Mouse (Mus musculus) brown adipose tissue, adult 24 weeks (tissue): ENCODE measurements around the gene Akap2. TPM values are rescaled to one million over a fixed set of nuclear protein-coding genes. Genes with fewer than 3 reads are reported as not detected.
A peak's percentile ranks its signal among the peaks of the same experiment; 100 is the strongest.

Experiments
- H3K27ac ChIP-seq: fragments of 200-500 bp; replicated peaks from 2 replicates; pipeline ENCODE4 v1.5.1; 2012; ENCODE audit warnings: low read depth, mild to moderate bottlenecking, low read length
- H3K4me1 ChIP-seq: fragments of 200-500 bp; 2 replicates; pipeline ENCODE4 v1.6.1; 2012; ENCODE audit warnings: low read length, mixed read lengths; ENCODE audit not compliant: control insufficient read depth, insufficient read depth, insufficient read length
- H3K4me3 ChIP-seq: fragments of 200-500 bp; 2 replicates; pipeline ENCODE4 v1.5.1; 2012; ENCODE audit warnings: low read depth, mild to moderate bottlenecking, low read length, moderate library complexity; ENCODE audit not compliant: insufficient read depth
- polyA plus RNA-seq: library from polyadenylated mRNA; stranded (reverse); fragments of >200 nt; gene quantifications from 2 replicates; pipeline ENCODE4 v1.2.4, GENCODE M21; 2012; ENCODE audit not compliant: missing spikeins, insufficient read depth, insufficient read length

Gene Akap2
- polyA plus RNA-seq, 1 experiment = 30.6 TPM

GRCm38 (mm10) chr4:57839343-57839742, 121.9 kb downstream of the Akap2 start:
- H3K4me3 ChIP-seq = no peak overlapping the region
- H3K4me1 ChIP-seq = peaks cover 44% of the 10 kb centered on the region
- peak overlapping the region; percentile 1; the same call in 1 of the 2 replicates for H3K27ac ChIP-seq

DNA sequence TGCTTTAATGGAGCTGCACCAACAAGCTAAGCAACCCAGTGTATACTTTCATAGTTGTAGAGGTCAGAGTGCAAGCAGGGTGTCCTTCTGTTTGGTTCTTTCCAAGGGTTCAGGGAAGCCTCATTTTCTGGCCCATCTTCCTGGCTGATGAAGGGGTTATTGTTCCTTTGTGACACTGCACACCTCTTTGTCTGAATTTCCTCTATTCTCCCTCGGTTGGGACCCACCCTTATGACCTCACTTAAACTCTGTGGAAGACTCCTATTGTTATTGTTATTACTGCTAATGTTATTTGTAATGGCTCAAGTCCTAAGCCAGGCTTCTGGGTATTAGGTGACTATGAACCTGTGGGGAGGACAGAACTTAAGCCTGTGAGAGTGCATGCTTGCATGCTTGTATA, 124.5 kb downstream of the Akap2 start:
- H3K4me1 ChIP-seq = peaks cover 41% of the 10 kb centered on the region
- H3K4me3 ChIP-seq = no peak overlapping the region
- H3K27ac ChIP-seq = peak overlapping the region; percentile 94

- H3K4me1 ChIP-seq = peaks cover 44% of the 10 kb centered on the region
- H3K27ac ChIP-seq = peak overlapping the region; percentile 94
- H3K4me3 ChIP-seq = no peak overlapping the region
Measured at GRCm38 (mm10) chr4:57842472-57843305, 125.2 kb downstream of the Akap2 start.

- Histone ChIP-seq H3K4me3 (peak overlapping the region; percentile 72), H3K27ac (peak overlapping the region; percentile 99), H3K4me1 (peaks cover 33% of the 10 kb centered on the region)
Measured at GRCm38 (mm10) chr4:57845031-57845431, 127.6 kb downstream of the Akap2 start.

DNA sequence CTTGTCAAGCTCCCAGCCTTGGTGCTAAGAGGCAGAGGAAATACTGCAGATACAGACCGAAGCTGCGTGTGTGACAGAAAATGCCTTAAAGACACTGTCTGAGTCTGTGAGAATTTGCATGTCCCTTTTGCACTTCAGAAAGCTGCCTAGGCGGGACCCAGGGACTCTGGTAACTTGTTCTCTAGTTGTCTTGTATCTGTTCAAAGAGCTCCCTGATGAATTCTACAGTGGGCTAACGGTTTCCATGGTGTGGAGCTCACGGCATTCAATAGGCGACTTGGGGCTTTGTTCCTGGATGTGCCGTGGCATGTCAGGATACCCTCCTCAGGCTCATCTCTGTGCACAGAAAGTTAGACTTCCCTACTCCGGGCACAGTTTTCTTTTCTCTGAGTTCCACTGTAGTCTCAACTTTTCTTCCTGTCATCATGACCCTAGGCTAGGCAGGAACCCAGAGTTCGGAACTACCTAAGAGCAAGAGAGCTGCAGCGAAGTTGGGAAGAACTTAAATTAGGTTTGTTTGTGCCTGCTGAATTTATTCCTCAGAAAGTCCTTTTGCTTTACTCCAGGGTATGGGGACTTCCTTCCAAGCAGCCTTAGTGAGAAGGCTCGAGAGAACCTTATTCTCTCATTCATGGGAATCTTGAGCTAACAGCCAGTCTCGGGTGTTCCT, 128.2 kb downstream of the Akap2 start:
- Histone ChIP-seq H3K4me1 (peaks cover 30% of the 10 kb centered on the region), H3K27ac (peak overlapping the region; percentile 99), H3K4me3 (peak overlapping the region; percentile 72)

DNA sequence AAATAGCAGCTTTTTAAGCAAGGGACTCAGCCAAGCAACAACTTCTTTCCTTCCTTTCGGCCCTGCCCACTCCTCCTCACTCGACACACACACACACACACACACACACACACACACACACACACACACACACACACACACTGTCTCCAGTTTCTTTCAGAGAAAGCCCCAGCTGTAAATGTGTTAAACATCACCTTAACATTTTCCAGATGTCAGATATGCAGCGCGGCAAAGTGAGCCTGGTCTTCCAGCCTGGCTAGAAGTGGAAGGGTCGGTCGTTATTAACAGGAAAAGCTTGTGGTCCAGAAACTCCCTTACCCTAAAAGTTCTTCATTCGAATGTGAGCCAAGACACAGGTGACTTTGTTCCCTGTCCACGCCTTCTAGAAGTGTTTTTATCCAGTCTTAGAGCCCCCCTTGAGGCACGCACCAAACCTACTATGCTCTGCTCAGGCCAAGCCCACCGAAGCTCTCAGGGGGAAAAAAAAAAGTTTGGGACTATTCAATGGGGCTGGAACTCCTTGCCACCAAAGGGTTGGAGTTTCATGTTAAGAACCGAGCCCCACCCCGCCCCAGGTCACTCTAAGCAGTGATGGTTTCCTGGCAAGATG, 129.0 kb downstream of the Akap2 start:
- Histone ChIP-seq H3K4me3 (peak overlapping the region; percentile 72), H3K4me1 (peaks cover 27% of the 10 kb centered on the region), H3K27ac (peak overlapping the region; percentile 99)

- peak overlapping the region; percentile 99 for H3K27ac ChIP-seq
- H3K4me1 ChIP-seq = peaks cover 26% of the 10 kb centered on the region
- H3K4me3 ChIP-seq = peak overlapping the region; percentile 72
Measured at GRCm38 (mm10) chr4:57846991-57847422, 129.6 kb downstream of the Akap2 start.

GRCm38 (mm10) chr4:57847676-57848075, 130.2 kb downstream of the Akap2 start:
- Histone ChIP-seq H3K4me1 (peaks cover 24% of the 10 kb centered on the region), H3K27ac (peak overlapping the region; percentile 99), H3K4me3 (peak overlapping the region; percentile 72)

DNA sequence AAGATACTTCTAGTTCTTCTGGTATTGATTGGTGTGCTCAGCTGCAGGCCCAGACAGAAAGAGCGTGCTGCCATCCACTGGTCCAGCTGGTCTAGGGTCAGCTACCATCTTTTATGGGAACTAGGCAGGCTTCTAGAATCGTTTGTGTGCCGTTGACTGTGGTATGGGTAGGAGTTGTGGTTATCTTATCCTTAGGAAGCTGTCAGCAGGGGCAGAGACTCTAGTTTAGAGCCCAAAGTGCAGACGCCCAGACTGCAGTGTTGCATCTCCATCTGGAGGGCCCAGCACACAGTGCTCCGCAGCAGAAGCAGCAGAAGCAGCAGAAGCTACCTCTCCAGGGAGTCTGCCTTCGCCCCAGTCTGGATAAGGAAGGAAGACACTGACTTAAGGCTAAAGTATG, 132.0 kb downstream of the Akap2 start:
- peak overlapping the region; percentile 7 for H3K27ac ChIP-seq
- peaks cover 16% of the 10 kb centered on the region for H3K4me1 ChIP-seq
- peak overlapping the region; percentile 6; the same call in 1 of the 2 replicates for H3K4me3 ChIP-seq

- Histone ChIP-seq H3K4me1 (peaks cover 27% of the 10 kb centered on the region), H3K27ac (no peak overlapping the region), H3K4me3 (no peak overlapping the region)
Measured at GRCm38 (mm10) chr4:57851731-57852130, 134.3 kb downstream of the Akap2 start.

GRCm38 (mm10) chr4:57852461-57853040, 135.1 kb downstream of the Akap2 start:
- no peak overlapping the region for H3K4me3 ChIP-seq
- H3K4me1 ChIP-seq = peaks cover 32% of the 10 kb centered on the region
- peak overlapping the region; percentile 10; the same call in 1 of the 2 replicates for H3K27ac ChIP-seq

DNA sequence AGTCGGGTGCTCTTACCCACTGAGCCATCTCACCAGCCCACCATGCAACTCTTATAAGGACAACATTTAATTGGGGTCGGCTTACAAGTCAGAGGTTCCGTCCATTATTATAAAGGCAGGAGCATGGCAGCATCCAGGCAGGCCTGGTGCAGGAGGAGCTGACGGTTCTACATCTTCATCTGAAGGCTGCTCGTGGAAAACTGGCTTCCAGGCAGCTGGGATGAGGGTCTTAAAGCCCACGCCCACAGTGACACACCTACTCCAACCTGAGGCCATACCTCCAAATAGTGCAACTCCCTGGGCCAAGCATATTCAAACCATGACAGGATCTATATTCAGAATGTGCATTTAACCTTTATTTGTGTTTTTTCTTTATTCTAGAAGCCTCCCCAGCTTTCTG, 136.7 kb downstream of the Akap2 start:
- no peak overlapping the region for H3K27ac ChIP-seq
- H3K4me1 ChIP-seq = peaks cover 32% of the 10 kb centered on the region
- H3K4me3 ChIP-seq = no peak overlapping the region

DNA sequence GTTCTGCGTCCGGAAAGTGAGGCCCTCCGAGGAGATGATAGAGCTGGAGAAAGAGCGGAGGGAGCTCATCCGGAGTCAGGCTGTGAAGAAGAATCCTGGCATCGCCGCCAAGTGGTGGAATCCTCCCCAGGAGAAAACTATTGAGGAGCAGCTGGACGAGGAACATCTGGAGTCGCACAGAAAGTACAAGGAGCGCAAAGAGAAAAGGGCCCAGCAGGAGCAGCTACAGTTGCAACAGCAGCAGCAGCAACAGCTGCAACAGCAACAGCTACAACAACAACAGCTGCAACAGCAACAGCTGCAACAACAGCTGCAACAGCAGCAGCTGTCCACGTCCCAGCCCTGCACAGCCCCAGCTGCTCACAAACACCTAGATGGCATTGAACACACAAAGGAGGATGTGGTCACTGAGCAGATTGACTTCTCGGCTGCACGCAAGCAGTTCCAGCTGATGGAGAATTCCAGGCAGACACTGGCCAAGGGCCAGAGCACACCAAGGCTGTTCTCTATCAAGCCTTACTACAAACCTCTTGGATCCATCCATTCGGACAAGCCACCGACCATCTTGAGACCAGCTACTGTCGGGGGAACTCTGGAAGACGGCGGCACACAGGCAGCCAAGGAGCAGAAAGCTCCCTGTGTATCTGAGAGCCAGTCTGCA, 138.0 kb downstream of the Akap2 start:
- Histone ChIP-seq H3K4me3 (no peak overlapping the region), H3K27ac (no peak overlapping the region), H3K4me1 (peaks cover 37% of the 10 kb centered on the region)

DNA sequence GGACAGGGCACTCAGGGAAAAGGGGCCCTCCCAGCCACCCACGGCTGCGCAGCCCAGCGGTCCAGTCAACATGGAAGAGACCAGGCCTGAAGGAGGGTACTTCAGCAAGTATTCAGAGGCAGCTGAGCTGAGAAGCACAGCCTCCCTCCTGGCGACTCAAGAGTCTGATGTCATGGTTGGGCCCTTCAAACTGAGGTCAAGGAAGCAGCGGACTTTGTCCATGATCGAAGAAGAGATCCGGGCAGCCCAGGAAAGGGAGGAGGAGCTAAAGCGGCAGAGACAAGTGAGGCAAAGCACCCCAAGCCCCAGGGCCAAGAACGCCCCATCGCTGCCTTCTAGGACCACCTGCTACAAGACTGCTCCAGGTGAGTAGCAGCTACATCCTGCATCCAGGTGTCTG, 139.2 kb downstream of the Akap2 start:
- Histone ChIP-seq H3K4me3 (no peak overlapping the region), H3K4me1 (peaks cover 39% of the 10 kb centered on the region), H3K27ac (no peak overlapping the region)
